Mouse (Mus musculus) spleen, adult 2 months (tissue): Measurements from ENCODE around the gene Klk1b4.

Source experiments
- CTCF ChIP-seq: fragments of 200-500 bp; IDR thresholded peaks from 2 replicates; pipeline ENCODE4 v1.5.1; 2011; ENCODE audit warnings: mild to moderate bottlenecking, inconsistent platforms; ENCODE audit not compliant: insufficient read depth, insufficient read length, insufficient replicate concordance; ENCODE audit errors: extremely low read depth
- POLR2A ChIP-seq: fragments of 200-500 bp; IDR thresholded peaks from 2 replicates; pipeline ENCODE4 v1.6.1; 2011; ENCODE audit warnings: low read depth, low read length, inconsistent platforms

DNA sequence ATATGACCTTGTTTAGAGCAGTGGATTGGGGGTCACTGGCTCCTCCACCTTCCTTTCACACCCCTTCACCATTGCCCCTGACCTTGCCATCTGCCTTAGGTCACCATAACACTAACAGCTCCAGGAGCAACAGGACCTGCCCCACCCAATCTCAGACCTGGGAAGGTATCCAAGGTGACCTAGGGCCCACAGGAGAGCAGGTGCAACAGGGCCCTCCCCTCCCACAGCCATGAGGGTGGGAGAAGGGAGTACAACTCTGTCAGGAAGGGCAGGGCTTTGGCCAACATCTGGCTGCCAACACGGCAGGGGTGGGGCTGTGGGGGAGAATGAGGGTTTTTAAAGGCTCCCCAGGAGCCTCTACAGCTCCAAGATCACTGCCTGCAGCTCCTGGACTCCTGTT, 17.8 kb downstream of the Klk1b4 start, which contains the start of gene Klk1:
- TF ChIP-seq CTCF (no peak), POLR2A (no peak)
